Mouse (Mus musculus) midbrain, embryonic 16.5 days (tissue): ENCODE measurements around the gene Rwdd4a. TPM values are rescaled to one million over a fixed set of nuclear protein-coding genes. Genes with fewer than 3 reads are reported as not detected.

Source experiments
- ATAC-seq: fragments of 200-750 bp; cut with Nextera tagmentation; 2 replicates; pipeline ENCODE4 v1.8.0; 2017; ENCODE audit warnings: moderate TSS enrichment
- H3K27ac ChIP-seq: fragments of 300-500 bp; sonication (generic); 2 replicates; pipeline ENCODE4 v1.5.1; 2014; ENCODE audit warnings: mild to moderate bottlenecking, low read length, mixed read lengths
- H3K27me3 ChIP-seq: fragments of 300-500 bp; sonication (generic); 2 replicates; pipeline ENCODE4 v1.6.1; 2014; ENCODE audit warnings: low read depth, low read length, mixed read lengths; ENCODE audit not compliant: control insufficient read depth, insufficient read depth
- H3K36me3 ChIP-seq: fragments of 300-500 bp; sonication (generic); 2 replicates; pipeline ENCODE4 v1.6.1; 2014; ENCODE audit warnings: mild to moderate bottlenecking, low read length, moderate library complexity, mixed read lengths; ENCODE audit not compliant: control insufficient read depth, insufficient read depth
- H3K4me1 ChIP-seq: fragments of 300-500 bp; sonication (generic); 2 replicates; pipeline ENCODE4 v1.6.1; 2014; ENCODE audit warnings: mild to moderate bottlenecking, low read length, mixed read lengths; ENCODE audit not compliant: control insufficient read depth, insufficient read depth
- H3K4me2 ChIP-seq: fragments of 300-500 bp; sonication (generic); 2 replicates; pipeline ENCODE4 v1.6.1; 2014; ENCODE audit warnings: mild to moderate bottlenecking, low read length, mixed read lengths
- H3K4me3 ChIP-seq: fragments of 300-500 bp; sonication (generic); 2 replicates; pipeline ENCODE4 v1.5.1; 2014; ENCODE audit warnings: low read depth, mild to moderate bottlenecking, low read length, moderate library complexity, mixed read lengths
- H3K9ac ChIP-seq: fragments of 300-500 bp; sonication (generic); 2 replicates; pipeline ENCODE4 v1.6.1; 2014; ENCODE audit warnings: low read depth, low read length, mixed read lengths
- H3K9me3 ChIP-seq: fragments of 300-500 bp; sonication (generic); replicated peaks from 2 replicates; pipeline ENCODE4 v1.6.1; 2014; ENCODE audit warnings: mild to moderate bottlenecking, low read length, mixed read lengths; ENCODE audit not compliant: control insufficient read depth, poor library complexity, severe bottlenecking
- WGBS: fragments of 180-500 bp; shearing (Covaris S2); extraction: QIAGEN DNeasy Blood & Tissue Kit; methylation state at CpG from one replicate; pipeline ENCODE4 v1.1.7; 2014; 5-methylcytosine and 5-hydroxymethylcytosine counted together
- polyA plus RNA-seq: library from polyadenylated mRNA; unstranded; fragments of >200 nt; fragmentation: Nextera tagmentation; extraction: Ambion mirVana; gene quantifications from 2 replicates; pipeline ENCODE4 v1.2.1, GENCODE M21; 2015

Rwdd4a gene
- polyA plus RNA-seq, 1 experiment from 2014 or later: 29.4 TPM

DNA sequence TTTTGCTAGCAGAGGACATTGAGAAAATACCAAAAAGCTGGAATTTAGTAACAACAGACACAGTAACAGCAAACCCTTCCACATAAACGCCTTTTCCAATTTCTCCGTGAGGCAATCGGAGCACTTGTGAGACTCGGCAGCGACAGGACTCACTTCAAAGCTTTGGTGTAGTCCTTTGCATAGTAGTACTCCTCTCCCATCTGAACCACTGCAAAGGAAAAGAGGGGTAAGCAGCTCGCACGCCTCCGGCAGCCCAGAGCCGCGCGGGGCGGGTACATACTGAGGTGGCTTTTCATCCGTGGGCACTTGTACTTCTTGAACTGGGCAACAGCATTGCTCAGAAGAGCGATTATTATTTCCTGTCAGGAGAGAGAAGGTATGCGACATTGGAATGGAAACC lies 19.9 kb upstream of the Rwdd4a start:
- Histone ChIP-seq H3K4me3 (no peak overlapping the region), H3K9ac (no peak overlapping the region), H3K4me2 (no peak overlapping the region), H3K36me3 (peaks cover 42% of the 10 kb centered on the region), H3K9me3 (no peaks in the 10 kb centered on the region), H3K4me1 (no peaks in the 10 kb centered on the region), H3K27ac (no peak overlapping the region), H3K27me3 (no peaks in the 10 kb centered on the region)
- 95% methylated on average over 15 of the region's 15 CpGs for WGBS
- no peak for ATAC-seq

DNA sequence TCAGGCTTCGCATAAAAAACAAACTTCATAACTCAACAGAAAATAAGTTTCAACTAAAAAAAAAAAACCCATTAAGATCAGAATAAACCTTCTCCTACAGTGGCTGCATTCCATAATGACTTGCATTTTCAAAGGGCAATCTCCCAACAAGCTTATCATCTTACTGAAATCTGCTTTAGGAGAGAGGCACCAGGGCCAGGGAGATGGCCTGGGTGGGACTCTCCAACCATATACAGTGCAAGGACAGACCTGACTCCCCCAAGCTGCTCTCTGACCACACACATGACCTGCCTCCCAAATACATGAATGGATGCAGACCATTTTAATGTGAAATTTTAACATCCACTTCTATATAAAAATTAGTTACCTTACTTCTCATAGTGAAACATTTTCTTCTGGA lies 5.4 kb upstream of the Rwdd4a start:
- H3K9me3 ChIP-seq: no peaks in the 10 kb centered on the region
- H3K9ac ChIP-seq: no peak overlapping the region
- no peaks in the 10 kb centered on the region for H3K27me3 ChIP-seq
- H3K36me3 ChIP-seq: peaks cover 33% of the 10 kb centered on the region
- no peak overlapping the region for H3K4me3 ChIP-seq
- WGBS: 100% methylated on average over 1 of the region's 1 CpGs
- H3K4me2 ChIP-seq: no peak overlapping the region
- no peak overlapping the region for H3K27ac ChIP-seq
- ATAC-seq: no peak
- H3K4me1 ChIP-seq: peaks cover 11% of the 10 kb centered on the region

GRCm38 (mm10) chr8:47538323-47538722 lies 4.9 kb downstream of the Rwdd4a start:
- no peak for ATAC-seq
- Histone ChIP-seq H3K9me3 (no peaks in the 10 kb centered on the region), H3K27ac (no peak overlapping the region), H3K4me3 (no peak overlapping the region), H3K36me3 (peaks cover 8% of the 10 kb centered on the region), H3K27me3 (no peaks in the 10 kb centered on the region), H3K4me2 (no peak overlapping the region), H3K4me1 (peaks cover 16% of the 10 kb centered on the region), H3K9ac (no peak overlapping the region)
- WGBS: 55% methylated on average over 4 of the region's 4 CpGs

- Histone ChIP-seq H3K27me3 (no peaks in the 10 kb centered on the region), H3K4me3 (no peak overlapping the region), H3K9me3 (no peaks in the 10 kb centered on the region), H3K4me2 (no peak overlapping the region), H3K27ac (no peak overlapping the region), H3K9ac (no peak overlapping the region), H3K4me1 (no peaks in the 10 kb centered on the region), H3K36me3 (peaks cover 26% of the 10 kb centered on the region)
- ATAC-seq: no peak
- 95% methylated on average over 16 of the region's 16 CpGs for WGBS
Observed at GRCm38 (mm10) chr8:47542746-47543145, 9.3 kb downstream of the Rwdd4a start.

- peaks cover 38% of the 10 kb centered on the region for H3K36me3 ChIP-seq
- H3K4me3 ChIP-seq: no peak overlapping the region
- WGBS: 94% methylated on average over 5 of the region's 5 CpGs
- H3K27ac ChIP-seq: no peak overlapping the region
- ATAC-seq: no peak
- H3K27me3 ChIP-seq: no peaks in the 10 kb centered on the region
- H3K4me1 ChIP-seq: no peaks in the 10 kb centered on the region
- no peak overlapping the region for H3K4me2 ChIP-seq
- no peak overlapping the region for H3K9ac ChIP-seq
- H3K9me3 ChIP-seq: no peaks in the 10 kb centered on the region
Observed at GRCm38 (mm10) chr8:47544094-47544493, 10.6 kb downstream of the Rwdd4a start.

- 98% methylated on average over 10 of the region's 10 CpGs for WGBS
- no peak overlapping the region for H3K4me2 ChIP-seq
- no peak overlapping the region for H3K4me3 ChIP-seq
- peaks cover 50% of the 10 kb centered on the region for H3K36me3 ChIP-seq
- H3K27me3 ChIP-seq: no peaks in the 10 kb centered on the region
- ATAC-seq: no peak
- H3K4me1 ChIP-seq: no peaks in the 10 kb centered on the region
- no peak overlapping the region for H3K27ac ChIP-seq
- H3K9me3 ChIP-seq: no peaks in the 10 kb centered on the region
- H3K9ac ChIP-seq: no peak overlapping the region
Observed at GRCm38 (mm10) chr8:47547102-47547501, 13.6 kb downstream of the Rwdd4a start.

DNA sequence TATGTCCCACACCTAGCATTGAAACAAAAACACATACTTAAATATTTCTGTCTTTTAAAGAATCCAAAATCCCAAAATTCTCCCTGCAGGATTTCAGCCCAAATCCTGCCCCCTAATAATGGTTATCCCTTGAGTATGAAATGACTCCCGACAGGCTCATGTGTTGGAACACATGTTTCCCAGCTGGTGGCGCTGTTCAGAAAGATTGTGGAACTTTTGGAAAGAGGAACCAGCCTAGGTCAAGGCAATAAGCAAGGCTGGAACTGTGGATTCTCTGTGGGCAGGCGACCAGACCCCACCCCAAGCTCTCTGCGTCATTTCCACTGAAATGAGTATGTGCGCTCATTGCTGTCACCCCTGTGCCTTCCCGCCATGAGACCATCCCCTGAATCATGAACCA lies 20.1 kb downstream of the Rwdd4a start:
- no peak overlapping the region for H3K9ac ChIP-seq
- H3K4me1 ChIP-seq: no peaks in the 10 kb centered on the region
- no peak overlapping the region for H3K27ac ChIP-seq
- no peak overlapping the region for H3K4me2 ChIP-seq
- peaks cover 24% of the 10 kb centered on the region for H3K36me3 ChIP-seq
- no peak overlapping the region for H3K4me3 ChIP-seq
- WGBS: 85% methylated on average over 6 of the region's 6 CpGs
- no peak for ATAC-seq
- H3K27me3 ChIP-seq: no peaks in the 10 kb centered on the region
- H3K9me3 ChIP-seq: no peaks in the 10 kb centered on the region

GRCm38 (mm10) chr8:47556446-47556845 lies 23.0 kb downstream of the Rwdd4a start:
- H3K9me3 ChIP-seq: no peaks in the 10 kb centered on the region
- H3K9ac ChIP-seq: no peak overlapping the region
- H3K4me1 ChIP-seq: no peaks in the 10 kb centered on the region
- no peak overlapping the region for H3K27ac ChIP-seq
- H3K27me3 ChIP-seq: no peaks in the 10 kb centered on the region
- no peak overlapping the region for H3K4me3 ChIP-seq
- no peak overlapping the region for H3K4me2 ChIP-seq
- no peak for ATAC-seq
- H3K36me3 ChIP-seq: peaks cover 7% of the 10 kb centered on the region; the same call in 1 of the 2 replicates
- 87% methylated on average over 7 of the region's 7 CpGs for WGBS

DNA sequence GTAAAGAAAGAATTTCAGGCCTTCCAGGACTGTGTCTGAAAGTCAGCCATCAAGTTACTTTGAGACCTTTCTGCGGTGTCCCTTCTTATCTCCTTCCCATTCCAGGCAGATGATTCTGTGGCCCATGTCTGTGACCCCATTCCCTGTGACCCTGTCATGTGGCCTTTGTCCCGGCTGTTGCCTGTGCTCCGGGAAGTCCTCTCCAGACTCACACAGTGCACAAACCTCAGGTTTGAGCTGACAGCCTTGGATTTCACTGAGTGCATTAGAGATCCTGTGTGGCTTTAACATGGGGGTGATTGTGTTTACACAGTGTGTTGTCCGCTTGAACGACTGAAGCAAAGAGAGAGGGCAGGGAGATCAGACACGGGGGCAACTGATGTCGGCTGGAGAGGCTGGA lies 24.8 kb downstream of the Rwdd4a start:
- H3K4me1 ChIP-seq: no peaks in the 10 kb centered on the region
- H3K27me3 ChIP-seq: no peaks in the 10 kb centered on the region
- no peak for ATAC-seq
- 39% methylated on average over 7 of the region's 7 CpGs for WGBS
- H3K4me3 ChIP-seq: no peak overlapping the region
- no peak overlapping the region for H3K9ac ChIP-seq
- peaks cover 3% of the 10 kb centered on the region; the same call in 1 of the 2 replicates for H3K36me3 ChIP-seq
- H3K9me3 ChIP-seq: no peaks in the 10 kb centered on the region
- H3K4me2 ChIP-seq: no peak overlapping the region
- H3K27ac ChIP-seq: no peak overlapping the region

DNA sequence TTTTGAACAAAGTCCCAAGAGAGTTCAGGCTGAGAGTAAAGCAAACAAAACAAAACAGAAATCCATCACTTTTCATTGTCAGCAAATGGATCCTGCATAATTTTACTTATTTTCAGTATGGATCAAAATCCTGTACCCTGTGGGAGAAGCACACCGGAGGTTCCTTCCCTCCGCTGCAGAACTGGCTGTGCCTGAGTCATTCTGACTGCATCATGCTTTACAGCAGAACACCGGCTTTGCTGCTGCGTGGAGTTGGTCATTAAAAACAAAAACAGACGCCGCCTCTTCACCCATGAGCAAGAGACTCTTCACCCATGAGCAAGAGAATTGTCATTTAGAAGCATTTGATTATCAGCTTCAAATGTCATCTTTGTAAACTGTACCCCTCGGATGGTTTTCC lies 27.3 kb downstream of the Rwdd4a start:
- H3K9me3 ChIP-seq: no peaks in the 10 kb centered on the region
- H3K9ac ChIP-seq: no peak overlapping the region
- no peak for ATAC-seq
- H3K4me3 ChIP-seq: no peak overlapping the region
- H3K27ac ChIP-seq: no peak overlapping the region
- H3K27me3 ChIP-seq: no peaks in the 10 kb centered on the region
- WGBS: 90% methylated on average over 7 of the region's 7 CpGs
- H3K4me1 ChIP-seq: no peaks in the 10 kb centered on the region
- H3K36me3 ChIP-seq: no peaks in the 10 kb centered on the region
- no peak overlapping the region for H3K4me2 ChIP-seq
